ENCODE assay signal across 15 mouse cellular contexts in the genomic region with DNA sequence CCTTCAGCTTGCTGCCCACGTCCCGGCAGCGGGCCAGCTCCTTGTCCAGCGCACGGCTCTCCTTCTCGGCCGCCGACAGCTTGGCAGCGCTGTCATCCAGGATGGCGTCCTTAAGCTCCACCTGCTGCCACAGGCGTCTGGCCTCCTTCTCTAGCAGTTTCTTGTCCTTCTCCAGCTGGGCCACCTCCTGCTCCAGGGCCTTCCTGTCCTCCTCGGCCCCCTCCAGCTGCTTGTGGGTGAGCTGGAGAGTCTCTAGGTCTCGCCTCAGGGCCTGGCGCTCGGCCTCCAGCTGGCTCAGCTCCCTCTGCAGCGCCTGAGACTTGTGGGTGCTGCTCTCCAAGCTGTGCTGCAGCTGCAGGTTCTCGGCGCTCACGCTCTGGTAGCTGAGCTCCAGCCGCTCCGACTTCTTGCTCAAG. TPM values are rescaled to one million over a fixed set of nuclear protein-coding genes. Genes with fewer than 3 reads are reported as not detected.
DNase-seq lines count a peak whose midpoint lies in the region; ATAC-seq and TF ChIP-seq lines count a peak whose summit lies in the region.
"Had no signal": no experiment of that assay in that cellular context is flagged by ENCODE, and none has a peak within 500 bp of the region (broad histone marks: within the 10 kb centered on the region; RNA-seq: fewer than 3 reads in every experiment).

No protein-coding gene starts in this region.

- no peaks in the 10 kb centered on the region for H3K9me3 ChIP-seq in lung, embryonic 14.5 days (ENCODE audit: low read depth, low read length)
- H3K9me3 ChIP-seq in midbrain, embryonic 14.5 days (ENCODE audit: control insufficient read depth, low read length) = no peaks in the 10 kb centered on the region
- H3K9me3 ChIP-seq: forebrain, embryonic 15.5 days; neural tube, embryonic 13.5 days had no signal

- H3K4me2 ChIP-seq in lung, embryonic 14.5 days = no peak overlapping the region
- H3K4me2 ChIP-seq in midbrain, embryonic 14.5 days (ENCODE audit: low read length) = no peak overlapping the region
- H3K4me2 ChIP-seq: forebrain, embryonic 15.5 days; hindbrain, embryonic 14.5 days; neural tube, embryonic 13.5 days had no signal

- H3K27ac ChIP-seq in lung, embryonic 14.5 days (ENCODE audit: low read depth) = no peak overlapping the region
- H3K27ac ChIP-seq in midbrain, embryonic 14.5 days (replicated peaks; ENCODE audit: low read depth, low read length) = no peak overlapping the region
- H3K27ac ChIP-seq: forebrain, embryonic 15.5 days; hindbrain, embryonic 14.5 days; layer of hippocampus, adult 2 months; neural tube, embryonic 13.5 days had no signal

- peaks cover 39% of the 10 kb centered on the region for H3K36me3 ChIP-seq in lung, embryonic 14.5 days (ENCODE audit: insufficient read depth)
- peaks cover 82% of the 10 kb centered on the region for H3K36me3 ChIP-seq in midbrain, embryonic 14.5 days (ENCODE audit: control insufficient read depth, insufficient read depth, low read length)

- no peak overlapping the region for H3K9ac ChIP-seq in lung, embryonic 14.5 days
- H3K9ac ChIP-seq in midbrain, embryonic 14.5 days (replicated peaks; ENCODE audit: low read length) = no peak overlapping the region
- H3K9ac ChIP-seq: forebrain, embryonic 15.5 days; hindbrain, embryonic 14.5 days; neural tube, embryonic 13.5 days had no signal

- ATAC-seq in cerebellum, adult (ENCODE audit: insufficient number of reproducible peaks, low FRiP score, low TSS enrichment) = peak; percentile 27; the same call in 1 of the 2 replicates
- ATAC-seq in lung, embryonic 14.5 days (ENCODE audit: insufficient read depth) = peak; percentile 71
- no peak for ATAC-seq in midbrain, embryonic 14.5 days (ENCODE audit: low FRiP score, low TSS enrichment)
- ATAC-seq: forebrain, embryonic 15.5 days had no signal

- WGBS in lung, embryonic 14.5 days = 73% methylated on average over 21 of the region's 21 CpGs
- 92% methylated on average over 21 of the region's 21 CpGs for WGBS in midbrain, embryonic 14.5 days

- no peak for TF ChIP-seq CTCF in lung, embryonic 14.5 days (IDR thresholded peaks at IDR 0.05; ENCODE audit: low read depth)

- H3K4me1 ChIP-seq in lung, embryonic 14.5 days (ENCODE audit: insufficient read depth) = no peaks in the 10 kb centered on the region
- no peaks in the 10 kb centered on the region for H3K4me1 ChIP-seq in midbrain, embryonic 14.5 days (ENCODE audit: control insufficient read depth, insufficient read depth, low read length)
- H3K4me1 ChIP-seq: forebrain, embryonic 15.5 days; neural tube, embryonic 13.5 days had no signal

- DNase-seq in cerebellum, postnatal 4 days (ENCODE audit: low spot score in 2 of 2) = no peak
- peak; percentile 52 for DNase-seq in lung, embryonic 14.5 days
- no peak for DNase-seq in lung, adult 18-20 months
- peak; percentile 79 for DNase-seq in cerebellum, adult 9-11 months
- DNase-seq in lung, postnatal 10 days = peak; percentile 70
- DNase-seq in layer of hippocampus, adult 8-10 months (ENCODE audit: low spot score in 2 of 2) = no peak
- no peak for DNase-seq in midbrain, embryonic 14.5 days
- DNase-seq: kidney, adult 9 months; spleen, adult 18-20 months had no signal

- no peak overlapping the region for H3K4me3 ChIP-seq in lung, embryonic 14.5 days (ENCODE audit: low read depth, low read length)
- no peak overlapping the region for H3K4me3 ChIP-seq in midbrain, embryonic 14.5 days (replicated peaks; ENCODE audit: low read depth, low read length)
- H3K4me3 ChIP-seq: forebrain, embryonic 15.5 days; layer of hippocampus, adult 2 months; neural tube, embryonic 13.5 days had no signal

- no peaks in the 10 kb centered on the region for H3K27me3 ChIP-seq in lung, embryonic 14.5 days (ENCODE audit: insufficient read depth, low read length)
- no peaks in the 10 kb centered on the region for H3K27me3 ChIP-seq in midbrain, embryonic 14.5 days (ENCODE audit: control insufficient read depth, insufficient read depth, low read length)
- H3K27me3 ChIP-seq: CH12.LX; forebrain, embryonic 15.5 days; neural tube, embryonic 13.5 days had no signal

RNA-seq across cellular contexts. Expression of a gene that starts 36.9 kb away (rescaled TPM):
- polyA plus RNA-seq in lung, embryonic 14.5 days (2014; fragmentation: Nextera tagmentation; extraction: Ambion mirVana) = 0.20 and 0.32 TPM in 2 replicates
- 10 to 100 TPM; 15.1 to 27.4 (median 19.9) TPM for total RNA-seq in layer of hippocampus, adult 8-10 months (2022)
- polyA plus RNA-seq in midbrain, embryonic 14.5 days (2014; fragmentation: Nextera tagmentation; extraction: Ambion mirVana) = 2.1 and 2.8 TPM in 2 replicates

Comparison
In these comparisons a context has a peak if more than half of its experiments do, and no peak if none do; other contexts are left out.
1. DNase-seq: peak in lung, embryonic 14.5 days (single experiment), cerebellum, adult 9-11 months (single experiment) and lung, postnatal 10 days (single experiment); none in cerebellum, postnatal 4 days (0 of 2), lung, adult 18-20 months (0 of 2), layer of hippocampus, adult 8-10 months (0 of 2) and midbrain, embryonic 14.5 days (single experiment).